Mouse (Mus musculus) heart, adult 2 months (tissue): ENCODE results near the gene Tor2a. TPM values are rescaled to one million over a fixed set of nuclear protein-coding genes. Genes with fewer than 3 reads are reported as not detected.

Experiments used
- DNase-seq, 2 experiments: peaks; one replicate each; pipeline ENCODE4 v3.0.0; 2021
- H3K27ac ChIP-seq: fragments of 200-600 bp; 2 replicates; pipeline ENCODE4 v1.8.1; 2022
- H3K27me3 ChIP-seq: fragments of 200-500 bp; 2 replicates; pipeline ENCODE4 v1.6.1; 2012; ENCODE audit warnings: mild to moderate bottlenecking, low read length, inconsistent platforms, mixed read lengths; ENCODE audit not compliant: control insufficient read depth, insufficient read depth
- H3K36me3 ChIP-seq: fragments of 200-500 bp; 2 replicates; pipeline ENCODE4 v1.6.1; 2012; ENCODE audit warnings: low read length, inconsistent platforms; ENCODE audit not compliant: control insufficient read depth, insufficient read depth
- H3K4me1 ChIP-seq: fragments of 200-500 bp; 2 replicates; pipeline ENCODE4 v1.6.1; 2011; ENCODE audit warnings: low read length; ENCODE audit not compliant: control insufficient read depth, insufficient read depth
- H3K4me3 ChIP-seq: fragments of 200-600 bp; 2 replicates; pipeline ENCODE4 v1.8.1; 2022
- H3K79me2 ChIP-seq: fragments of 200-500 bp; replicated peaks from 2 replicates; pipeline ENCODE4 v1.6.1; 2012; ENCODE audit warnings: mild to moderate bottlenecking, inconsistent platforms, low read length, moderate library complexity, mixed read lengths; ENCODE audit not compliant: control insufficient read depth, insufficient read depth
- H3K9ac ChIP-seq: fragments of 200-500 bp; 2 replicates; pipeline ENCODE4 v1.6.1; 2012; ENCODE audit warnings: low read depth, mild to moderate bottlenecking, control low read depth, inconsistent platforms, low read length, mixed read lengths
- CTCF ChIP-seq: fragments of 200-600 bp; IDR thresholded peaks from 2 replicates; pipeline ENCODE4 v1.8.1; 2022; ENCODE audit warnings: antibody characterized with exemption, mild to moderate bottlenecking, moderate library complexity
- EP300 ChIP-seq: fragments of 200-500 bp; IDR thresholded peaks from 2 replicates; pipeline ENCODE4 v1.6.1; 2011; ENCODE audit warnings: low read depth, low read length, control low read depth; ENCODE audit not compliant: insufficient read depth
- POLR2A ChIP-seq: fragments of 200-500 bp; IDR thresholded peaks from 2 replicates; pipeline ENCODE4 v1.6.1; 2011; ENCODE audit warnings: mild to moderate bottlenecking, low read depth, low read length, control low read depth; ENCODE audit not compliant: insufficient read depth
- WGBS: fragments of 180-500 bp; shearing (Covaris S2); methylation state at CpG from one replicate; pipeline ENCODE4 v1.1.7; 2018; 5-methylcytosine and 5-hydroxymethylcytosine counted together
- intact Hi-C: fragments of 180-260 bp; cut with DNase I; formaldehyde crosslinking; loops from one replicate; pipeline ENCODE4 v1.15.1; 2025
- polyA plus RNA-seq: library from polyadenylated mRNA; depleted of rRNA; stranded (reverse); fragments of >200 nt; gene quantifications from 2 replicates; pipeline ENCODE4 v1.2.3, GENCODE M21; 2012
- total RNA-seq, 2 experiments: library from RNA; stranded (reverse); gene quantifications; 2 replicates each; pipeline ENCODE4 v1.2.3; 2021

Gene Tor2a
- total and polyA plus RNA-seq, 3 experiments = 8.2 to 22.2 (median 9.4) TPM

DNA sequence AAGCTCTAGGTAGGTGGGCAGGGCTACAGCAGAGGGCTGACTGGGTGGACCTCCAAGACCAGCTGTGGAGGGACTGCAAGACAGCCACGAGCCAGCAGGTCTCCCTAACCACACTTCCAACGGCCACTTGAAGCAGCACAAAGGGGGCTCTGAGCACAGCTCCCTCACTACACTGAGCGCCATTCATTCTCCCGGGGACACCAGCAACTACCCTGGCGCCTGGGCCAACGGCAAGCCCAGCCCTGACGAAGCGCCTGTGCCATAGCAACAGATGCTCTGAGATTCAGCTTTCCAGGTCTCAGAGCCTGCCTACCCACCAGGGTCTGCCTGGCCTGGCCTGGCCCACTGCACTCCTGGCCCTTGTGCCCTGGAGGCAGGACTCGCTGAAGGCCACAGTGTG lies 38.3 kb upstream of the Tor2a start:
- Histone ChIP-seq H3K4me3 (no peak overlapping the region), H3K27ac (no peak overlapping the region), H3K4me1 (peaks cover 14% of the 10 kb centered on the region), H3K79me2 (no peaks in the 10 kb centered on the region), H3K27me3 (no peaks in the 10 kb centered on the region), H3K36me3 (no peaks in the 10 kb centered on the region), H3K9ac (no peak overlapping the region)
- intact Hi-C loops = no loop called here
- DNase-seq = no peak
- 72% methylated on average over 9 of the region's 9 CpGs for WGBS
- TF ChIP-seq EP300 (no peak), POLR2A (no peak), CTCF (no peak)

DNA sequence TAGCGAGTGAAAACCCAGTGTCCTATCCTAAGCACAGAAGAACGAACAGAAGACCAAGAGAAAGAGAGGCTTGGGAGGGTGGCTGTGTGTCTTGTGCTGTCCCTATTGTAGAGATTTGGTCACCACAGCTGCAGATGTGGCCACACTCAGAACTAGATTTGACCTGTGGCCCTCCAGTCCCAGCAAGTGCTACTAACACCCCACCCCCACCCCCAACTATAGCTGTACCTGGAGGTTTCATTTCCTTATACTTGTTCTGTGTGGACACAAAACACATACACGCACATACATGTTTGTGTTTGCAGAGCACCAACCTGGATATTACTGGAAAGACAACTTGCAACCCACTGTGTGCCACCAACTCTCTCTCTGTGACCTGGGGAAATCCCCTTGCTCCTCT lies 37.0 kb upstream of the Tor2a start:
- intact Hi-C loops = no loop called here
- Histone ChIP-seq H3K36me3 (no peaks in the 10 kb centered on the region), H3K9ac (no peak overlapping the region), H3K4me1 (peaks cover 5% of the 10 kb centered on the region), H3K4me3 (no peak overlapping the region), H3K79me2 (no peaks in the 10 kb centered on the region), H3K27me3 (no peaks in the 10 kb centered on the region), H3K27ac (no peak overlapping the region)
- TF ChIP-seq POLR2A (no peak), EP300 (no peak), CTCF (no peak)
- 95% methylated on average over 3 of the region's 3 CpGs for WGBS
- no peak for DNase-seq

DNA sequence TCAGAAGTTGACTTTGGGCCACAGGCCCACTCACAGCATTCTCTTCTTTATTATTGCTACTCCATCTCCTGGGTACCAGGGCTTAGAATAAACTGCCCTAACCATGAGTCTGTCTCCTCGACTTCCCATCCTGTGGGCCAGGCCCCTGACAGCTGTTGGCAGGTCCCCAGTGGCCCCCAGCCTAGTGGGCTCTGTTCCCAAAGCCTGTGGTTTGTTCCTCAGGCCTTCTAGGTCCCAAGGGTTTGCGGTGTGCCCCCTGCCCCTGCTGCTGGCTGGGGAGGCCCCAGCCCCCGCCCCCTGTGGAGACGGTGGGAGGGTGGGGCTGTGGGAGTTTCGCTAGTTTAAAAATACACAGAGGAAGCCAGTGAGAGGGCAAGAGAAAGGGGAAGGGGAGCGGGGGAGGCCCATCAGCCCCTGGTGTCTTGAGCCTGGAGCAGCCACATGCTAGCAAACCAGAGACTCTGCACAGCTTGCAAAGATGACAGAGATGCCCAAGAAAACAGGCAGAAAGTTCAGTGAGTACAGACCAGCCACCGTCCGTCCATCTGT lies 36.3 kb upstream of the Tor2a start, which contains the start of gene Sh2d3c:
Sh2d3c (plus strand) TSS at position 375 of the 549 bp plus-strand sequence.
- Histone ChIP-seq H3K27me3 (no peaks in the 10 kb centered on the region), H3K27ac (no peak within 1 kb of the TSS), H3K79me2 (no peaks in the 10 kb centered on the region), H3K36me3 (no peaks in the 10 kb centered on the region), H3K4me3 (no peak within 1 kb of the TSS), H3K4me1 (peaks cover 2% of the 10 kb centered on the region; the same call in 1 of the 2 replicates), H3K9ac (no peak within 1 kb of the TSS)
- TF ChIP-seq POLR2A = no peak
- intact Hi-C loops = no loop called here
- 36% methylated on average over 8 of the region's 8 CpGs for WGBS
- peak in 1 of 2 experiments; percentile 60 for DNase-seq

GRCm38 (mm10) chr2:32722046-32722445 lies 35.0 kb upstream of the Tor2a start:
- 40% methylated on average over 6 of the region's 6 CpGs for WGBS
- Histone ChIP-seq H3K79me2 (no peaks in the 10 kb centered on the region), H3K27me3 (no peaks in the 10 kb centered on the region), H3K4me1 (peaks cover 3% of the 10 kb centered on the region), H3K9ac (no peak overlapping the region), H3K36me3 (no peaks in the 10 kb centered on the region), H3K27ac (no peak overlapping the region), H3K4me3 (no peak overlapping the region)
- intact Hi-C loops = no loop called here
- no peak for DNase-seq
- no peak for TF ChIP-seq CTCF
- no peak for TF ChIP-seq EP300
- no peak for TF ChIP-seq POLR2A

GRCm38 (mm10) chr2:32722581-32722980 lies 34.5 kb upstream of the Tor2a start:
- Histone ChIP-seq H3K27ac (no peak overlapping the region), H3K4me3 (no peak overlapping the region), H3K9ac (no peak overlapping the region), H3K79me2 (no peaks in the 10 kb centered on the region), H3K4me1 (peaks cover 3% of the 10 kb centered on the region), H3K36me3 (no peaks in the 10 kb centered on the region), H3K27me3 (no peaks in the 10 kb centered on the region)
- TF ChIP-seq POLR2A (no peak), CTCF (no peak), EP300 (no peak)
- intact Hi-C loops = no loop called here
- DNase-seq = no peak
- WGBS = 74% methylated on average over 3 of the region's 3 CpGs

DNA sequence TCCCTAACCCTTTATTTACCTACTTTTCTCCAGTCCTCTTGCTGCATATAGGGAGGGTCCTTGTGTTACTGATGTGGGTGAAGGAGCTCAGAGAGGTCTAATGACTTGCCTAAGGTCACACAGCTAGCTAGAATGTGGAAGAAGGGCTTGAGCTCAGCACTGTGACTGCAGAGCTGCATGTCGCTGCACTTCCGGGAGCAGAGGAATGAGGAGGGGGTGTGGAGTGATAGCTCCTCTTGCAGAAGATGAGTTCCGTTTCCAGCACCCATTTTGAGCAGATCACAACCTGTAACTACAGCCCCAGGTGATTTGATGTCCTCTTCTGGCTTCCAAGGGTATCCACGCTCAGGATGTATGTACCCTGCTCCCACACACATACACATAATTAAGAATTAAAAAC lies 32.9 kb upstream of the Tor2a start:
- TF ChIP-seq POLR2A (no peak), CTCF (no peak), EP300 (no peak)
- Histone ChIP-seq H3K27ac (no peak overlapping the region), H3K4me3 (no peak overlapping the region), H3K36me3 (no peaks in the 10 kb centered on the region), H3K27me3 (no peaks in the 10 kb centered on the region), H3K4me1 (peaks cover 3% of the 10 kb centered on the region), H3K9ac (no peak overlapping the region), H3K79me2 (no peaks in the 10 kb centered on the region)
- WGBS = 91% methylated on average over 4 of the region's 4 CpGs
- DNase-seq = no peak
- intact Hi-C loops = no loop called here
